Mouse (Mus musculus): ENCODE results near the gene Baz2a.

DNA sequence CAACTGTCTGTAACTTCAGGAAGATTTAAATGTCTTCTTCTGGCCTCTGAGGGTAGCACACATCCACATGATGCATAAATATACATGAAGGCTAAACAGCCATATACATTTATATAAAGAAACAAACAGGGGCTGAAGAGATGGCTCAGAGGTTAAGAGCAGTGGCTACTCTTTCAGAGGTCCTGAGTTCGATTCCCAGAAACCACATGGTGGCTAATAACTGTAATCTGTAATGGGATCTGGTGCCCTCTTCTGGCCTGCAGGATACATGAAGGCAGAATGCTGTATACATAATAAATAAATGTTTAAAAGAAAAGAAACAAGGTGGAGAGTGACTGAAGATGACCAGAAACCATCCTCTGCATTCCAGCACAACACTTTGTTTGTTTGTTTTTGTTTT lies 10.9 kb upstream of the Baz2a start:
- TF ChIP-seq CTCF (IDR thresholded peaks at IDR 0.05): peak; percentile 60
- no peak for TF ChIP-seq EP300 (IDR thresholded peaks at IDR 0.05)

All from lung, postnatal 0 days (tissue).